Mouse (Mus musculus) erythroblast, embryonic 14.5 days (primary cell): Measurements from ENCODE around the gene Olfr665.

Experiments
- GATA1 ChIP-seq: IDR thresholded peaks from 2 replicates; pipeline ENCODE4 v1.6.1; 2012; ENCODE audit warnings: low read length, inconsistent platforms, mixed read lengths
- TAL1 ChIP-seq: IDR thresholded peaks from 3 replicates; pipeline ENCODE4 v1.6.1; 2012; ENCODE audit warnings: low read length, inconsistent platforms, mixed read lengths

- TF ChIP-seq TAL1 = no peak
- no peak for TF ChIP-seq GATA1
Observed at GRCm38 (mm10) chr7:104855248-104855750, 22.5 kb upstream of the Olfr665 start.
